Mouse (Mus musculus) thymus, postnatal 4 days (tissue): ENCODE data around the gene Nkx2-2.

Experiments
- DNase-seq: peaks from one replicate; pipeline ENCODE4 v3.0.0; 2021

Gene Nkx2-2

GRCm38 (mm10) chr2:147193271-147194255 is at the start of gene Nkx2-2:
TSS of gene Nkx2-2 (minus strand) at chr2:147194243.
- peak; percentile 16 for DNase-seq

GRCm38 (mm10) chr2:147235707-147236290 is 41.8 kb upstream of the Nkx2-2 start:
- DNase-seq = no peak

- DNase-seq = no peak
Measured at GRCm38 (mm10) chr2:147231175-147231574, 37.1 kb upstream of the Nkx2-2 start.

DNA sequence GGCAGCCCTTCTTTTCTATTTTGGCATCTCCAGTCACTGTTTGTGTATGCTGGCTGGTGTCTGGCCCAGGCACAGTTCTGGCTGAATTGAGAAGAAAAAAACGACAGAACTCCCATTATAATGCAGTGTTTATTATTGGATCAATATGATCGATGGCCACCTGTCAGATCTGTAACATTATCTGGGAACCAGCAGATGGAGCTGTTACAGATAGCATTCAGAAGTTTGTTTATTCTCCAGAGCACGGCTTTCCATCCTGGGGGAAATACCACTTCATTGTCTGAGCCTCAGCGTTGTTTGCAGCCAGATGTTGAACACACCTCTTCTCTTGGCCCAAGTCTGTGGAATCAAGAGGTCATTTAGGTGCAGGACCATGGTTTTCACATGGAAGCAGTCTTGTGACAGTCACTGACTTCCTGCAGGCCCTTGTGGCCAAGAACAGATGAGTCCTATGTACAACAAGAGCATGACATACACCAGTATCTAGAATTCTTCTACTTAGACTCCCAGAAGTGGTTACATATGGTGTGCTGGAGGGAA is 11.1 kb upstream of the Nkx2-2 start:
- no peak for DNase-seq

DNA sequence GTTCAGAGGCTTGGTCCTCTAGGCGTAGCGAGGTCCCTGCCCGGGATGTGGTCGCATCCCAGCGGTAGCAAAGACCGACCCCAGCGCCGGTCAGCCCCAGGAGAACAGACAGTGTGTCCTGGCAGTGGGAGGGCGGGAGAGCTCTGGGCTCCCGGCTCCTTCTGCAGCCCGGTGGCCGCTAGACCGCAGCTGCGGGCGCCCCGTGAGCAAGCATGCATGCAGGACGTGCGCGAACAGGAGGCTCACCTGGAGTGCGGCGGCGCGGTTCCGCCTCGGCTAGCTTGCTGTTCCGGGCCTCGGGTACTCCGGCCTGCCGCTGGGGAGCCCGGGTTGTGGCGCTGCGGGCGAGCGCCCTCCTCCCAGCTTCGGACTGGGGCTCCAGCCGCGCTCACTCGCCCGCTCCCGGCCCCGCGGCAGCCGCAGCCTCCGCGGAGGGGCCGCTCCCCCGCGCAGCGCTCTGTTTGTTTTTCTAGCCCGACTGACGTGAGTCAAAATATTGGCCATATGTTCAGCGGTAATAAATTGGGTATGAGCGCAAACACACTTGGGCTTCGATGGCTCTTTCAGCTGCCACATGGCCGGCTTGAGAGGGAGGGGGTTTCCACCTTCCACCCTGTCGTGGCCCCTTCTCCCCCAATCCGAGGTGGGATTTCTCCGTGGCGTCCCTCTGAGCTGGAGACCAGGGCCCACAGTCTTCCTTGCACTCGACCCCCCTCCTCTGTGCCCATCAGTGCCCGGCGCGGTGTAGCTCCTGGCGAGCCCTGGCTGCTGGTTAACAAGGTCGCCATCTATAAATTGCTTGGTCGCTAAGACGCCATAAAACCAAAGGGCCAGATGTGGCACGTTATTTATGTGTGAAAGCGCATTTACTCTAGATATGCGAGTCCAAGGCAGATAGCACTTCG is 920 bp upstream of the Nkx2-2 start:
- peak; percentile 23 for DNase-seq

DNA sequence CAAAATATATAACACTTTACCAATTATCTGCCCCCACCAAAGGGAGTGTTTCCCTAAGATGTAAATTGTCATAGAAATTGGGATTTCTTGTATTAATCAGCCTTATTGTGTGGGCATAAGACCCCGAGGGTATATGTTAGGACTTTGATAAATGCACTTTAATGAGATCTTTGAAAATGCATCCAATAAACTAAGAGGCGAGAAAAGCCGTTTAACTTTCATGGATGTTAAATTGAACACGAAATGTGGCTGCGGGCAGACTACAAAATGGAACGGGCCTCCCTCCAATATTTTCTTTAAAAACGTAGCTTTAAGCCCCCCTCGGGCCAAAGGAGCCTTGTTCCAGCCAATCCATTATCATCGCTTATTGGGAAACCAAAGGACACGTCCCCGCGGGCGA is 1.3 kb downstream of the Nkx2-2 start:
- no peak for DNase-seq

DNA sequence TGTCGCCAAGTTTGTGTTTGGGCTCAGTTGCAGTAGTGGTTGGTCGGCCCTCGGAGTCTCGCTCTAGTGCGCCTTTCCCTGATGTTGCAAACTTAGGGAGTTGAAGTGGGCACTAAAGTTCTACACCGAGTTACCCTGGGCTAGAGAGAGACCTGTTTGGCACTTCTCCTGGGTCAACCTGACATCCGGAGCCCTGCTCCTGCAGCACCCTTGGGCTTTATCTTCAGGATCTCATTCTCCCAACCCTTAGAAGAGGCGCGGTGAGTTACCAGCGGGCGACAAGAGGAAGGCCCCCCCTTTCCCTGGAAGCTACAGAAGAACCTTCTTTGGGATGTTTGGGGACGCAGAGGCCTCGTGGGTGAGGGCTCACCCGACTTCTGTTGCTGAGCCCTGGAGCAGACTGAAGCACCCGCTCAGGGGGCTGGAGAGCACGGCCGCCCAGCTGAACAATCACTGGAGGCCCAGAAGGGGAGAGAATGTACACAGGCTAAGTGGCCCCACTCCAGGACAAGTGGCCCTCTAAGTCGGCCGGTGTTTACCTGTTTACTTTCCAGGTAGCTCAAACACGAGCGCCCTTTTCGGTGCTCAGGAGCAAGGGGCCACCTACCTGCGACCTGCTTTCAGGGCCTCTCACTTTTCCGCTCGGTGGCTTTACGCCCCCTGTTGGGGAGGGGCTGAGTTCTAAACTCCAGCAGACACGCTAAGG is 3.6 kb downstream of the Nkx2-2 start:
- peak; percentile 30 for DNase-seq

- no peak for DNase-seq
Measured at GRCm38 (mm10) chr2:147189546-147190315, 4.3 kb downstream of the Nkx2-2 start.

- no peak for DNase-seq
Measured at GRCm38 (mm10) chr2:147188871-147189545, 5.0 kb downstream of the Nkx2-2 start.

DNA sequence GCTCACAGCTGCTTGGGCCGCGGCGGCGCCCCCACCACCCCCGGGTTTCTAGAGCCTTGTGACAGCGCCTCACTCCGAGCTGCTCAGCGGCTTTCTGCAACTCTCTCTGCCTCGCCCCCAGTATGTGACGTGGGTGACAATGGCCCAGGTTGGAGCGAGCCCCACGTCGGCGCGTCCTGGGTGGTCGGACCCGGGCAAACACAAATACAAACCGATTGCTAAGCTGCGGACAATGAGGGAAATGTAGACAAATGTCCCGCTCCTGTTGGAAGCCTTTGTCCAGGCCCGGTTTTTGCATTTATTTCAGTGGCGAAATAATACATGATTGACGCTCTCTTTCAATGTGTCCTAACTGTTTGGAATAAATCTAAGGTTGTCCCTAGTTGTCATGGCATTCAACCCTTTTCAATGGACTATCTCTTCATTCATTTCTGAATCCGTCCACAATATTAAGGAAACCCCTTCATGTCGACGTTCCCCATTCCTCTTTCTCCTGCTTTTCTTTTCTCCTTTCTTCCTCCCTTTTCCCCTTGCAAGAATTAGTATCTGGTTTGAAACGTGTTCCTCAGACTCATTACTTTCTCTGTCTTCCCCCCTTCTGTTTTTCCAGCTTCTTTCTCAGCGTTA is 5.9 kb downstream of the Nkx2-2 start:
- no peak for DNase-seq

GRCm38 (mm10) chr2:147187061-147187870 is 6.8 kb downstream of the Nkx2-2 start:
- no peak for DNase-seq

GRCm38 (mm10) chr2:147186261-147186681 is 7.8 kb downstream of the Nkx2-2 start:
- no peak for DNase-seq

DNA sequence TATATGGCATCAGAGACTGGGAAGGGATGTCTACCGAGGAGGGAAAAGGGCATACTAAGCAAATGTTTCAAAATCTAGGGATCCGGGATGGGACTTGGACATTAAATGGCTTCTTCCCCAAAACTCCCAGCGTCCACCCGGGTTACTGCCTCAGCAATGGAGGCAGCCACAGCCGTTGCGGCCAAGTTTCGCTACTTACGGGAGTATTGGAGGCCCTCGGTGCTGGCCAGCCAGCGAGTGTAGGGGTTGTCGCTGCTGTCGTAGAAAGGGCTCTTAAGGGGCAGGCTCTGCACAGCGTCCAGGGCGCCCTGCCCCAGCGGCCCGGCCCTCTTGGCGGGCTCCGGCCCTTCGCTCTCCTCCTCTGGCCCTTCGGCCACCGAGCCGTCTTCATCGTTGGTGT is 8.5 kb downstream of the Nkx2-2 start:
- DNase-seq = no peak

DNA sequence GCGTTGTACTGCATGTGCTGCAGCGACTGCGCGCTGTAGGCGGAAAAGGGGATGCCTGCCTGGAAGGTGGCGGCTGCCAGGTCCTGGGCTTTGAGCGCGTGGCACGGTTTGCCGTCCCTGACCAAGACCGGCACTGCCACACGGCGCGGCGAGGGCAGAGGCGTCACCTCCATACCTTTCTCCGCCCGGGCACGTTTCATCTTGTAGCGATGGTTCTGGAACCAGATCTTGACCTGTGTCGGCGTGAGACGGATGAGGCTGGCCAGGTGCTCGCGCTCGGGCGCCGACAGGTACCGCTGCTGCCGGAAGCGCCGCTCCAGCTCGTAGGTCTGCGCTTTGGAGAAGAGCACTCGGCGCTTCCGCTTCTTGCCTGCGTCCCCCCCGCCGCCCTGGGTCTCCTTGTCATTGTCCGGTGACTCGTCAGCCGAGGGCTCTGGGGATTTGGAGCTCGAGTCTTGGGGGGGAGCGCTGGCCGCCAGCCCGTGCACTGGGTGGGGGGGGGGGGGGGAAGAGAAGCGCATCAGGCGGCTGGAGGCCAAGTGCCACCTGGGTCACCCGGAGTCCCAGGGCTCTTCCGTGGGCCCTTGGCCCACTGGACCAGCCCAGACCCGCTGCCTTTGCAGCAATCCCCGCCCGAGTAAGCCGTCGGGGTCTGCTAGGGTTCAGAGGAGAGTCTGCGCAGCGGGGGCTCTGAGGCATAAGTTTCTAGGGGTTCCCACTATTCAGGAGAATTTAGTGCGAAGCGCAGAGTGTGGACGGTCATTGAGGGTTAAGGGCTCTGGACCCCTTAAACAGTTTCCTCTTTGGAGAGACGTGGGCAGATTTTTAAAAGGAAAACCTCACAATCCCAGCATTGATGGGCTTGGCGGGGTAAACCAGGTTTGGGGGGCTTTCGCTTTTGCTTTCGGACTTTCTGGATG is 9.7 kb downstream of the Nkx2-2 start:
- peak; percentile 37 for DNase-seq

DNA sequence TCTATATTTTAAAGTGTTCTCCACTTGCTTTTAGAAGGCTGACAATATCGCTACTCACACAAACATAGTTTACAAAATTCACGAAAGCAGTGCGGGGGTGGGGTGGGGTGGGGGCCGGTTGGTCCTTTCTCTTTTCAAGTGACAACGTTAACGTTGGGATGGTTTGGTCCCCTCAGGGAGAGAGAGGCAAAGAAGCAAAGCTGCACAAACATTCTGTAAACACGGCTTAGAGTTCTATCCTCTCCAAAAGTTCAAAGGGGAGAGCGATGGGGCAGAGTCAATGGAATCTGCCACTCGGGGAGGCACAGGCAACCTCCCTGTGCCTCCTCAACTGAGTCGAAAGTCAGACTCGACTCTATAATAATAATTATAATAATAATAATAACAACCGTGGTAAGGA is 10.5 kb downstream of the Nkx2-2 start:
- no peak for DNase-seq

DNA sequence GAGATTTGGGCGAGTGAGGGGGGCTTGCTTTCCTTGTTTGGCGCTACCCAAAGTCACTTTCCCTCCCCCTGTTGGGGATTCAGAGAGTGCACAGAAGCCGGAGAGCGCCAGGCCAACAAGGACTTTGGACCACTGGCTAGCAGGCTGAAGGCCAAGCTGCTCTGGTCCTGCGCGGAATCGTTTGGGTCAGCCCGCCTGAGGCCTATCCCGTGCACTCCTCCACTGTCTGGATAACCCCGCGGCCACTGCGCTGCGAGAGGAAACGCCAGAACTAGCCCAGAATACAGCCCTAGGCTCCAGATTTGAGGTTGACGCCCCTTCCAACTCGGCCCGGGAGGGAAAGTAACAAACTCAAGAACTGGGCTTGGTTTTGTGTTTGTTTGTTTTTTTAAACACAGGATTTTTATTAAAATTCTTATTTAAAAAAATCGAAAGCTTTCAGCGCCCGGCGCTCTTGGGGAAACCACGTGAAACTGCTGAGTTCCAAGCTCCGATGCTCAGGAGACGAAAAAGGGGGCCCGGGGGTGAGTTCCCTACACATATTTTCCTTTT is 11.3 kb downstream of the Nkx2-2 start:
- no peak for DNase-seq

GRCm38 (mm10) chr2:147181926-147182708 is 11.9 kb downstream of the Nkx2-2 start:
- no peak for DNase-seq
